In the genomic region with DNA sequence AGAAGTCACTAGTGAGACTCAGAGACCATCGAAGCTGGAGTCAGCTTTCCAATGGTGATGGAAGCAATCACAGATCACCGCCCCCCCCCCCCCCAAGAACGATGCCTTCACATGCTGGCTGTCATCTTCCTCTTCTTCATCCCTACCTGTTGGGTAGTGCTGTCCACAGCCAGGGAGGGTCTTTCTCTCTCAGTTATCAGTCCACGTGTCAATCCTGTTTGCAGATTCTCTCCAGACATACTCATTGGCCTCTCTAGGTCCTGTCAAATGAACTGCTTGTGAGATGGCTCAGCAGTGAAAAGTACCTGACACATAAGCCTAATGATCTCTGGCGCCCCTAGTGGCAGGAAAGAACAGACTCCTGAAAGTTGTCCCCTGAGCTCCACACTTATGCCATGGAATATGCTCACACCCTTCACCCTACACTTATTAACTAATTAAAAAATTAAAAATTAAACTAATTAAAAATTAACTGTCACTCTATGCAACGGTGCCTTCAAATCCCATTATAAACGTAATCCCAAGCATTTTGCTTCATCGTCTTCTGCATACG, we compare ENCODE assay signal across 10 mouse cellular contexts. TPM values are rescaled to one million over a fixed set of nuclear protein-coding genes. Genes with fewer than 3 reads are reported as not detected.
DNase-seq lines count a peak whose midpoint lies in the region; ATAC-seq lines count a peak whose summit lies in the region.
"Had no signal": no experiment of that assay in that cellular context is flagged by ENCODE, and none has a peak within 500 bp of the region (broad histone marks: within the 10 kb centered on the region; RNA-seq: fewer than 3 reads in every experiment).

No protein-coding gene starts in this region.

- DNase-seq in hindbrain, embryonic 11.5 days (ENCODE audit: low spot score) = peak; percentile 73
- DNase-seq in hindbrain, embryonic 10.5 days (ENCODE audit: low spot score) = no peak
- peak; percentile 46 to 49 for DNase-seq in CD8-positive naive resting alpha-beta T cell, adult 2 months (ENCODE audit: low read depth in 2 of 2, low spot score in 2 of 2)
- DNase-seq in adrenal gland, postnatal 36 days = peak; percentile 58 to 61
- DNase-seq in embryonic facial prominence, embryonic 14.5 days (ENCODE audit: low spot score) = peak; percentile 60
- DNase-seq in layer of hippocampus, postnatal 14 days (ENCODE audit: low spot score in 2 of 2) = peak; percentile 21 to 31
- peak; percentile 83 for DNase-seq in midbrain, embryonic 14.5 days
- peak; percentile 78 for DNase-seq in thymus, postnatal 4 days

- no peaks in the 10 kb centered on the region for H3K36me3 ChIP-seq in hindbrain, embryonic 11.5 days (ENCODE audit: control insufficient read depth, insufficient read depth, low read length)
- H3K36me3 ChIP-seq in hindbrain, embryonic 10.5 days = no peaks in the 10 kb centered on the region
- H3K36me3 ChIP-seq in embryonic facial prominence, embryonic 14.5 days (ENCODE audit: control insufficient read depth, insufficient read depth, low read length) = no peaks in the 10 kb centered on the region
- H3K36me3 ChIP-seq in midbrain, embryonic 14.5 days (ENCODE audit: control insufficient read depth, insufficient read depth, low read length) = no peaks in the 10 kb centered on the region
- H3K36me3 ChIP-seq: liver, embryonic 15.5 days had no signal

- no peak overlapping the region for H3K27ac ChIP-seq in hindbrain, embryonic 11.5 days (ENCODE audit: low read depth, low read length)
- no peak overlapping the region for H3K27ac ChIP-seq in hindbrain, embryonic 10.5 days
- no peak overlapping the region for H3K27ac ChIP-seq in embryonic facial prominence, embryonic 14.5 days (replicated peaks; ENCODE audit: low read depth, low read length)
- H3K27ac ChIP-seq in midbrain, embryonic 14.5 days (replicated peaks; ENCODE audit: low read depth, low read length) = no peak overlapping the region
- H3K27ac ChIP-seq: liver, embryonic 15.5 days had no signal

- no peak overlapping the region for H3K4me2 ChIP-seq in hindbrain, embryonic 11.5 days (replicated peaks; ENCODE audit: low read depth, low read length)
- H3K4me2 ChIP-seq in embryonic facial prominence, embryonic 14.5 days (ENCODE audit: low read depth, low read length) = no peak overlapping the region
- H3K4me2 ChIP-seq in midbrain, embryonic 14.5 days (ENCODE audit: low read length) = no peak overlapping the region
- H3K4me2 ChIP-seq: liver, embryonic 15.5 days had no signal

- no peak overlapping the region for H3K4me3 ChIP-seq in hindbrain, embryonic 11.5 days (ENCODE audit: low read depth, low read length)
- no peak overlapping the region for H3K4me3 ChIP-seq in hindbrain, embryonic 10.5 days
- H3K4me3 ChIP-seq in embryonic facial prominence, embryonic 14.5 days (ENCODE audit: low read depth, low read length) = no peak overlapping the region
- no peak overlapping the region for H3K4me3 ChIP-seq in midbrain, embryonic 14.5 days (replicated peaks; ENCODE audit: low read depth, low read length)
- H3K4me3 ChIP-seq: liver, embryonic 15.5 days had no signal

- no peaks in the 10 kb centered on the region for H3K4me1 ChIP-seq in hindbrain, embryonic 11.5 days (replicated peaks; ENCODE audit: control insufficient read depth, insufficient read depth, low read length)
- H3K4me1 ChIP-seq in hindbrain, embryonic 10.5 days (replicated peaks) = peaks cover 5% of the 10 kb centered on the region; the same call in 1 of the 2 replicates
- H3K4me1 ChIP-seq in embryonic facial prominence, embryonic 14.5 days (ENCODE audit: control insufficient read depth, insufficient read depth, low read length) = 0 out of 2 replicates have a peak, but pooled peaks cover 5% of the 10 kb centered on the region
- no peaks in the 10 kb centered on the region; the same call in 1 of the 2 replicates for H3K4me1 ChIP-seq in midbrain, embryonic 14.5 days (ENCODE audit: control insufficient read depth, insufficient read depth, low read length)

- H3K9me3 ChIP-seq in hindbrain, embryonic 11.5 days (ENCODE audit: control insufficient read depth, low read length) = no peaks in the 10 kb centered on the region
- no peaks in the 10 kb centered on the region for H3K9me3 ChIP-seq in hindbrain, embryonic 10.5 days
- H3K9me3 ChIP-seq in embryonic facial prominence, embryonic 14.5 days (ENCODE audit: control insufficient read depth, low read length) = no peaks in the 10 kb centered on the region
- H3K9me3 ChIP-seq in midbrain, embryonic 14.5 days (ENCODE audit: control insufficient read depth, low read length) = no peaks in the 10 kb centered on the region
- H3K9me3 ChIP-seq: liver, embryonic 15.5 days had no signal

- 0 out of 2 replicates have a peak, but pooled peaks have one; percentile 22 for ATAC-seq in hindbrain, embryonic 11.5 days (ENCODE audit: low FRiP score)
- ATAC-seq in embryonic facial prominence, embryonic 14.5 days (ENCODE audit: low read depth) = no peak
- ATAC-seq in midbrain, embryonic 14.5 days (ENCODE audit: low FRiP score, low TSS enrichment) = no peak

- H3K27me3 ChIP-seq in hindbrain, embryonic 11.5 days (ENCODE audit: control insufficient read depth, insufficient read depth, low read length) = no peaks in the 10 kb centered on the region
- H3K27me3 ChIP-seq in hindbrain, embryonic 10.5 days (ENCODE audit: insufficient read depth, poor library complexity, severe bottlenecking) = no peaks in the 10 kb centered on the region
- H3K27me3 ChIP-seq in embryonic facial prominence, embryonic 14.5 days (replicated peaks; ENCODE audit: control insufficient read depth, insufficient read depth, low read length) = no peaks in the 10 kb centered on the region
- H3K27me3 ChIP-seq in midbrain, embryonic 14.5 days (ENCODE audit: control insufficient read depth, insufficient read depth, low read length) = no peaks in the 10 kb centered on the region
- H3K27me3 ChIP-seq: liver, embryonic 15.5 days had no signal

- WGBS in hindbrain, embryonic 11.5 days = 68% methylated on average over 9 of the region's 9 CpGs
- WGBS in hindbrain, embryonic 10.5 days = 69% methylated on average over 9 of the region's 9 CpGs
- WGBS in embryonic facial prominence, embryonic 14.5 days = 63% methylated on average over 9 of the region's 9 CpGs
- WGBS in midbrain, embryonic 14.5 days = 67% methylated on average over 9 of the region's 9 CpGs

- H3K9ac ChIP-seq in hindbrain, embryonic 11.5 days (ENCODE audit: low read depth, low read length) = no peak overlapping the region
- no peak overlapping the region for H3K9ac ChIP-seq in embryonic facial prominence, embryonic 14.5 days (ENCODE audit: low read depth, low read length)
- no peak overlapping the region for H3K9ac ChIP-seq in midbrain, embryonic 14.5 days (replicated peaks; ENCODE audit: low read length)
- H3K9ac ChIP-seq: liver, embryonic 15.5 days had no signal

RNA-seq across cellular contexts. Expression of a gene that starts 35.4 kb away (rescaled TPM):
- not detected in 2 replicates for polyA plus RNA-seq in hindbrain, embryonic 11.5 days (2014; fragmentation: Nextera tagmentation; extraction: Ambion mirVana)
- not detected in 2 replicates for polyA plus RNA-seq in hindbrain, embryonic 10.5 days (2016; fragmentation: Nextera tagmentation; extraction: Ambion mirVana)
- not detected for total RNA-seq in adrenal gland, postnatal 36 days (2021)
- polyA plus RNA-seq in embryonic facial prominence, embryonic 14.5 days (2014; fragmentation: Nextera tagmentation; extraction: Ambion mirVana) = not detected in 2 replicates
- not detected for total RNA-seq in layer of hippocampus, postnatal 14 days (2021)
- not detected in 2 replicates for polyA plus RNA-seq in midbrain, embryonic 14.5 days (2014; fragmentation: Nextera tagmentation; extraction: Ambion mirVana)
- polyA plus RNA-seq: liver, embryonic 15.5 days; stomach, embryonic 16.5 days had no signal
